Mouse (Mus musculus): ENCODE data around the gene Clstn3. TPM values are rescaled to one million over a fixed set of nuclear protein-coding genes. Genes with fewer than 3 reads are reported as not detected.
"Not testable (repeated sequence)": the region's sequence is repeated elsewhere in the genome, so short reads cannot be mapped to it uniquely, and the experiment has no call there.

Gene Clstn3
- total RNA-seq, 2 experiments from 2014 or later: 0.65 to 0.79 TPM

GRCm38 (mm10) chr6:124478874-124479572 lies 14.4 kb upstream of the Clstn3 start:
- no peak for DNase-seq

DNA sequence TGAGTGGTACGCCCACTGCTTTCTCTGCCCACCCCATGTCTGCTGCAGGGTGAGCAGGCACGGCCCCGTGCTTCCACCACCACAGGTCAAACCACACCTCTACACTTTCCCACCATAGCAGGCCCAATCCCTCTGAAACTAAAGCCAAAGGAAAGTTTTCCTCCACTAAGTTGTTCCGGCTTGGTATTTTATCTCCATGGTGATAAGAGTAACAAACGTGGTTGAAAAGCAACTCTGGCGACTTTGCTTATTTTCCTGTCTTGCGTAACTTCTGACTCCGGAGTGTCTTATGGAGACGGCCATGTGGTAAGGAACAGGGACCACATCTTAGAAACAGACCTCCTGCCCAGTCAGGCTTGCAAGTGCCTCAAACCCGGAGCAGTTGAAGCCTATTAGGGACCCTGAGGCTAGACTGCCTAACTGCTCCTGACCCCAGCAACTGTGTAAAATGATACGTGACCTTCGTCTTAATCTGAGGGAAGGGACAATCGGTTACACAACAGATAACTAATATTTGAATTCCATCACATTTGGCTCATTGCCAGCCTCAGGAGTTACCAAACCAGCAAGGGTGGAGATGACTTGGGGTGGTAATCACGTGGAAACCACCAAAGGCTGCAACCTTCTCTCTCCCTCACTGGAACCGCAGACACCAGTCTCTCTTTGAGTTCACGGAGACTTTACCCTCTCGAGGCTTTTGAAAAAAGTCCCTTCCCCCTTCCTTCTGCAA lies 13.5 kb upstream of the Clstn3 start:
- DNase-seq: no peak

DNA sequence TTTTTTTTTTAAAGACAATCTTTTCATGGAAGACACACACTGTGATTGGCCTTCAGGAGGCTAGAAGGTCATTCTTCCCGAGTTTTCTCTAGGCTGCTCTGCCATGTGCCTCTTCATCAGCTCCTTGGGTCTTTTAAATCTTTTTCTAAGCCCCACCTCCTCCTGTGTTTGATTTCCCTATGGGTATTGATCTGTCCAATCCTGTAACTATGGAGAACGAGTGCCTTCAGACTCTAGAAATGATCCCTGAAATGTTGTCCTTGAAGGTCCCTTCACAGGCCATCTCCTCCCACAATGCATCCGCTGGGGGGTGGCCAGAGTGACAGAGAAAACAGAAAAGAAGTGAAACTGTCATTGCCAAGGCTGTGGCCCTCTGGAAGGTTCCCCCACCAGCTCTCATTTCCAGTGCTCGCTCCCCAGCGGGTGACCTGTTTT lies 12.6 kb upstream of the Clstn3 start:
- no peak for DNase-seq

GRCm38 (mm10) chr6:124476796-124477195 lies 12.2 kb upstream of the Clstn3 start:
- no peak for DNase-seq

DNA sequence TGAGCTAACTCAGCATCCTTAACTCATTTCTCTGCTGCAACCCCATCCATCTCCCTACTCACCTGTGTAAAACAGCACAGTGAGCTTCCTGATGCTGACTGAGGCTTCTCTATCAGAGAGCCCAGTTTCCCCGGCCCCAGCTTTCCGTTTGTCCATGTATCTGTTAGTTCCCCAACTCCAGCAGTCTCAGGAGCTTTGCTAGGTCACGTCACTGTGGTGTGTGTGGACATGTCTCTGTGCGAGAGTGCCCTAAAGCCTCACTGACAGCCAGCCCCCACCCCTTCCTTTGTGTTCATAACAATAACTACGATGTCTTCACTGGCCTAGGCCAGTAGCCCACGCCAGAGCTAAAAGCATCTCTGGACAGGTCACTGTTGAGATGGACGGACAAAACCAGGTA lies 11.6 kb upstream of the Clstn3 start:
- no peak for DNase-seq

- not testable (repeated sequence) for DNase-seq
Observed at GRCm38 (mm10) chr6:124475335-124476075, 10.9 kb upstream of the Clstn3 start.

DNA sequence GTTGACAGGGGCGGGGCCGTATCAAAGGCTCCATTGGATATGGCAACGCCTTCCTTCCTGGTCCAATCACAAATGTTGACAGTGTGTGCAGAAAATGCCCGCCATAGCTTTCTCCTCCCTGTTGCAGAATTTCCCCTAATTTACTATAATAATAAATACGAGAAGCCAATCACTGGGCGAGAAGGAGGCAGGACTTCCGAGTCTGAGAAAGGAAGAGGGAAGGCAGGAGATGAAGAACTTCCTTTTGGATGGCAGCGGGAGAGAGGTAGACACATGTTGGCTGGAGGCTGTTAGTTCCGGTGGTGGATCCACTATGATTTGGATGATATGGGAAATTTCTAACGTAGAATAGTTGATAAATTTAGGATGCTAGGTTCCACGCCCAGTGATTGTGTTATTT lies 10.0 kb upstream of the Clstn3 start:
- no peak for DNase-seq

- DNase-seq: peak; percentile 67
Observed at GRCm38 (mm10) chr6:124472801-124473200, 8.2 kb upstream of the Clstn3 start.

DNA sequence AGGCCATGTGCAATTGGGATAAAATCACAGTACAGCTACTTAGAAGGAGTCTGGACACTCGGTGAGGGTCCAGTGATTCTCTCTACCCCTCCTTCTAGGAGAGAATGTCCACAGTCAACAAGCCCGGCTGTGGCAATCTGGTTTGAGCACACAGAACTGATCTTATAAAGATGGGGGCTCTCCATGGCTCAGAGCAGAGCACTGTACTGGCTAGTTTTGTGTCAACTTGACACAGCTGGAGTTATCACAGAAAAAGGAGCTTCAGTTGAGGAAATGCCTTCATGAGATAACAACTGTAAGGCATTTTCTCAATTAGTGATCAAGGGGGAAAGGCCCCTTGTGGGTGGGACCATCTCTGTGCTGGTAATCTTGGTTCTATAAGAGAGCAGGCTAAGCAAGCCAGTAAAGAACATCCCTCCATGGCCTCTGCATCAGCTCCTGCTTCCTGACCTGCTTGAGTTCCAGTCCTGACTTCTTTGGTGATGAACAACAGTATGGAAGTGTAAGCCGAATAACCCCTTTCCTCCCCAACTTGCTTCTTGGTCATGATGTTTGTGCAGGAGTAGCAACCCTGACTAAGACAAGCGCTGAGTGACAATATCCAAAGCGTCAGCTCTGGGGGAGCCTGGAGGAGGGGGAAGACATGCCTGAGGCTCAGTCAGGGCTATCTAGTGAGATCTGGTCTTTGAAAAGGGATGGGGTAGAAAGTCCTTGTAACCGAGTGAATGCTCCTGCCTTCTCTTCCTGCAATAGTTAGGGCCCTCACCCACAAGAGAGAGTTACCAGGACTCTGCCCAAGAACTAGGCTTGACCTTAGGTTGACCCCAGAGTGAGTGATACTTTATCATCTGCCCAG lies 7.4 kb upstream of the Clstn3 start:
- DNase-seq: not testable (repeated sequence)

DNA sequence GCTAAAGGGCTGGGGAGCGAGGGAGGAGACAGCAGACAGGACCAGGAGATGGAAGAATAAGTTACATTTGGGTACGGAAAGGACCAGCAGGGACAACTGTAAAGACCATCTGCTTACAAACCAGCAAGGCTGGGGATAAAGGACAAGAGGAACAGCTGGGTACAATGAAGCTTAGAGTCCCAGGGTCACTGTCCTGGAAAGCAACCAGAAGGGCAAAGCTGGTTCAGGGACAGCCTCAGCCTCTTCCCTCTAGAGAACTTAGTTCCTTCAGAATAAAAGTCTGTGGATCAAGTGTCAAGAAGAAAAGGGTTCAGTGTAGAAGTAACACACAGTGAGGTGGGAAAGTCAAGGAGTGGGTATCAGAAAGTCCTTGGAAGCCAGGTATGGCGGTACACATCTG lies 6.5 kb upstream of the Clstn3 start:
- DNase-seq: no peak

- no peak for DNase-seq
Observed at GRCm38 (mm10) chr6:124465729-124466128, 1.1 kb upstream of the Clstn3 start.

DNA sequence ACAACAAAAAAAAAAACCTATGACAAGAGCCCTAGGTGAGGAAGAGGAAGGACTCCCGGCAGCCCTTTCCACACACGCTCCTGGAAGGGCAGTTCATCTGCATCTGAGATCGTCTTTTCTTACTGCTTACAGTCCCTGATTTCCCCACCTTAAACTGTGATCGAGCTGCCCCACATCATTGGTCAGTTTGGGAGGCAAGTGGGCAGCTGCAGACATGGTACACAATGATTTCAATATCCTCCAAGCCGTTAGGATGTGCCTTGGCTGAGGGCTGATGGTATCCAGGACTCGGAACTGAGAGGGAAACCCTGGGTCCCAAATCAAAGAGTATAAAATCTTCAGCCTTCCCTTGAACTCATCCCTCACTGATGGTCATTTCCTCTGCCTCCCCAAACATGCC lies 705 bp upstream of the Clstn3 start:
- no peak for DNase-seq

GRCm38 (mm10) chr6:124463881-124464291 lies 708 bp downstream of the Clstn3 start:
- DNase-seq: no peak

DNA sequence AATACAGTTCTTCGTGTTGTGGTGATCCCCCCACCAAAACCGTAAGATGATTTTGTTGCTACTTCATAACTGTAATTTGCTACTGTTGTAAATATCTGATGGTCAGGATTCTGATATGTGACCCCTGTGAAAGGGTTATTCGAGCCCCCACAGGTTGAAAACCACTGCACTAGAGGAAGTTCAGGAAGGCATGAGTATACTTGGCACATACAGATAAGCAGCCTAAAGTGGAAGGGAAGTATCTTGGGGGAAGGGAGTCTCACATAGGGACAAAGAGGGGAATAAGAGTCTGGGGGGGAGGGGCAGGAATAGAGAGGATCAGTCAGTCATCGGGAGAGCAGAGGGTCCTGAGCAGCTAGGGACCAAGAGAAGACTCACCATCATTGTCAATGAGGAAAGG lies 5.2 kb downstream of the Clstn3 start:
- DNase-seq: no peak

- no peak for DNase-seq
Observed at GRCm38 (mm10) chr6:124458505-124458904, 6.1 kb downstream of the Clstn3 start.

DNA sequence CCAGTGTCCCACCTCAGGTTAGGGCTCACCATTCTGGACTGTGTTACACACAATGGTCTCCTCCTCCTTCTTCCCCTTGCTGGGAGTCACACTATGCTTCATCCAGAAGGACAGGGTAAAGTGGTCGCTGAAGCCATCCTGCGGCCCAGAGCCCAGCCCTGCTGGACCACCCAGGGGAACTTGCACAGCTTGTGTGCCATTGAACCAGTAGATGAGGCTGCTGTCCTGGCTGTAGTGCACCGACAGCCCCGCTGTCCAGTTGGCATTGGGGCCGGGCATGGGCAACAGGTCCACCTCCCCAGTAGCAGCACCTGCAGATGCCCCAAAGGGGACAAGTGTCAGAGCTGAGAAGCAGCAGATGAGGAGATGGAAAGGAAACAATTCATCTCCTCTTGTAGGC lies 6.8 kb downstream of the Clstn3 start:
- no peak for DNase-seq

DNA sequence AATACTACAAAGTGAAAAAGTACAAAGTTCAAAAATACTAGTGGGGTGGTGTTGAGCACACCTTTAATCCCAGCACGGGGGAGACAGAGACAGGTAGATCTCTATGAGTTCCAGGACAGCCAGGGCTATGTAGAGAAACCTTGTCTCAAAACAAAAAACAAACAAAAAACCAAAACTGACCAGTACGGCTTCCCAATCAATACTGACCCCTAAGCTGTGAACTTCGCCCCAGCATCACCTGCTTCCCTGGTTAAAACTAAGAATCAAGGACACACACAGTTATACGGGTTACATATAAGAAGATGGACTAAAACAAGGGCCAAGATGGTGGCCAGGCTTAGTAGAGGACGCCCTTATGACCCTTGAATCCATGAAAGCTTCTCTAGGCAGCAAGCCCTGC lies 8.4 kb downstream of the Clstn3 start:
- no peak for DNase-seq

- DNase-seq: no peak
Observed at GRCm38 (mm10) chr6:124453756-124454155, 10.8 kb downstream of the Clstn3 start.

- no peak for DNase-seq
Observed at GRCm38 (mm10) chr6:124451995-124452394, 12.6 kb downstream of the Clstn3 start.

- DNase-seq: no peak
Observed at GRCm38 (mm10) chr6:124449668-124450383, 14.8 kb downstream of the Clstn3 start.

GRCm38 (mm10) chr6:124448959-124449667 lies 15.5 kb downstream of the Clstn3 start:
- no peak for DNase-seq

Measured in heart, postnatal 4 days (tissue).